Mouse (Mus musculus) brain, embryonic 14.5 days (tissue): ENCODE measurements around the gene Med12l.

ENCODE experiments used
- CTCF ChIP-seq: fragments of 200-500 bp; IDR thresholded peaks from 2 replicates; pipeline ENCODE4 v1.5.1; 2012; ENCODE audit warnings: inconsistent platforms, mild to moderate bottlenecking, moderate library complexity, borderline replicate concordance; ENCODE audit not compliant: insufficient read depth, insufficient read length; ENCODE audit errors: extremely low read depth
- POLR2A ChIP-seq: fragments of 200-500 bp; IDR thresholded peaks from 2 replicates; pipeline ENCODE4 v1.6.1; 2012; ENCODE audit warnings: mild to moderate bottlenecking, inconsistent platforms, borderline replicate concordance; ENCODE audit not compliant: poor library complexity, insufficient read depth, insufficient read length, severe bottlenecking; ENCODE audit errors: extremely low read depth

GRCm38 (mm10) chr3:58977906-58978622, 27.6 kb upstream of the Med12l start:
- TF ChIP-seq CTCF (no peak), POLR2A (no peak)
